ENCODE assay signal across 29 mouse cellular contexts in the genomic region with DNA sequence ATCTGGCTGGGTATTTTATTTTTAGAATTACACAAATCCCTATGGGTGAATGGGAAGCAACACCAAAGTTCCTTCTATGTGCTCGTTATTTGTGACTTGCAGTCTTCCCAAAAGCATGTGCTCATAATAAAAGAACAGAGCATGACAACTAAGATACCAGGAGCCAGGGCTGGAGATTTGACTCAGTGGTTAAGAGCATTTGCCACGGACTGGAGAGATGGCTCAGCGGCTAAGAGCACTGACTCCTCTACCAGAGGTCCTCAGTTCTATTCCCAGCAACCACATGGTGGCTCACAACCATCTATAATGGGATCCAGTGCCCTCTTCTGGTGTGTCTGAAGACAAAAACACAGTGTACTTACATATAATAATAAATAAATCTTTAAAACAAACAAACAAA. TPM values are rescaled to one million over a fixed set of nuclear protein-coding genes. Genes with fewer than 3 reads are reported as not detected.
"Had no signal": no experiment of that assay in that cellular context is flagged by ENCODE, and none has a peak within 500 bp of the region (broad histone marks: within the 10 kb centered on the region; RNA-seq: fewer than 3 reads in every experiment).

No protein-coding gene starts in this region.

- H3K4me1 ChIP-seq: hindbrain, embryonic 12.5 days had no signal

- ATAC-seq: hindbrain, embryonic 16.5 days; inflammation-experienced regulatory T-cells, adult 6 months; intestine, embryonic 15.5 days; intestine, postnatal 0 days had no signal

- DNase-seq: gastrocnemius, adult 2 months; gastrocnemius, postnatal 10 days; gastrocnemius, postnatal 25 days; heart, postnatal 10 days; heart, postnatal 4 days; kidney, adult 18-20 months; kidney, adult 8-10 months; kidney, postnatal 10 days; kidney, postnatal 25 days; kidney, postnatal 4 days; liver had no signal

- H3K27me3 ChIP-seq: hindbrain, embryonic 12.5 days; intestine, embryonic 15.5 days; limb, embryonic 12.5 days had no signal

- H3K27ac ChIP-seq: gastrocnemius, adult 2 months; hindbrain, embryonic 10.5 days; hindbrain, embryonic 12.5 days; hindbrain, embryonic 14.5 days; intestine, embryonic 15.5 days; layer of hippocampus, adult 2 months; left cerebral cortex, adult 2 months; limb, embryonic 10.5 days; limb, embryonic 12.5 days had no signal

- H3K36me3 ChIP-seq: heart, embryonic 12.5 days; hindbrain, embryonic 10.5 days; hindbrain, embryonic 12.5 days; intestine, embryonic 15.5 days; limb, embryonic 10.5 days; limb, embryonic 12.5 days had no signal

- H3K4me3 ChIP-seq: gastrocnemius, adult 2 months; heart, embryonic 12.5 days; hindbrain, embryonic 10.5 days; hindbrain, embryonic 12.5 days; intestine, embryonic 15.5 days; layer of hippocampus, adult 2 months; left cerebral cortex, adult 2 months; limb, embryonic 10.5 days; limb, embryonic 12.5 days had no signal

- H3K9ac ChIP-seq: heart, embryonic 12.5 days; hindbrain, embryonic 12.5 days; hindbrain, embryonic 14.5 days; intestine, embryonic 15.5 days; limb, embryonic 12.5 days had no signal

RNA-seq across cellular contexts. Expression of a gene that starts 26.1 kb away (rescaled TPM):
- total RNA-seq: gastrocnemius, adult 2 months; gastrocnemius, postnatal 25 days; gastrocnemius, postnatal 4 days; heart, postnatal 10 days; heart, postnatal 25 days; layer of hippocampus, postnatal 25 days; left cerebral cortex, postnatal 36 days had no signal
- polyA plus RNA-seq: hindbrain, embryonic 10.5 days; hindbrain, embryonic 12.5 days; hindbrain, embryonic 14.5 days; hindbrain, embryonic 16.5 days; inflammation-experienced regulatory T-cells, adult 6 months; kidney, embryonic 16.5 days; limb, embryonic 10.5 days had no signal

RNA-seq across cellular contexts. Expression of a gene that starts 26.2 kb away (rescaled TPM):
- total RNA-seq: gastrocnemius, adult 2 months; heart, postnatal 4 days had no signal
- polyA plus RNA-seq: heart, embryonic 14.5 days; hindbrain, embryonic 12.5 days; kidney, embryonic 16.5 days; limb, embryonic 12.5 days had no signal
